Mouse (Mus musculus) testis, adult 2 months (tissue): ENCODE results near the gene Sf3b2. TPM values are rescaled to one million over a fixed set of nuclear protein-coding genes. Genes with fewer than 3 reads are reported as not detected.

ENCODE experiments used
- H3K27ac ChIP-seq: fragments of 200-500 bp; 2 replicates; pipeline ENCODE4 v1.5.1; 2012; ENCODE audit warnings: low read depth, low read length; ENCODE audit not compliant: control insufficient read depth, insufficient read depth
- H3K27me3 ChIP-seq: fragments of 200-500 bp; 2 replicates; pipeline ENCODE4 v1.6.1; 2012; ENCODE audit warnings: mild to moderate bottlenecking, low read length, moderate library complexity; ENCODE audit not compliant: control insufficient read depth, insufficient read depth
- H3K36me3 ChIP-seq: fragments of 200-500 bp; 2 replicates; pipeline ENCODE4 v1.6.1; 2012; ENCODE audit warnings: mild to moderate bottlenecking, low read length; ENCODE audit not compliant: control insufficient read depth, insufficient read depth
- H3K4me1 ChIP-seq: fragments of 200-500 bp; 2 replicates; pipeline ENCODE4 v1.6.1; 2012; ENCODE audit warnings: low read length; ENCODE audit not compliant: control insufficient read depth, insufficient read depth
- H3K4me3 ChIP-seq: fragments of 200-500 bp; 2 replicates; pipeline ENCODE4 v1.5.1; 2012; ENCODE audit warnings: low read depth, mild to moderate bottlenecking, low read length, moderate library complexity, mixed read lengths; ENCODE audit not compliant: control insufficient read depth
- CTCF ChIP-seq: fragments of 200-500 bp; IDR thresholded peaks from 2 replicates; pipeline ENCODE4 v1.5.1; 2012; ENCODE audit warnings: low read depth, mild to moderate bottlenecking, inconsistent platforms, low read length, moderate library complexity; ENCODE audit not compliant: control insufficient read depth, insufficient read depth, insufficient replicate concordance
- POLR2A ChIP-seq: fragments of 200-500 bp; IDR thresholded peaks from 2 replicates; pipeline ENCODE4 v1.6.1; 2012; ENCODE audit warnings: low read depth, mild to moderate bottlenecking, inconsistent platforms, low read length, moderate library complexity; ENCODE audit not compliant: control insufficient read depth
- polyA plus RNA-seq: library from polyadenylated mRNA; depleted of rRNA; stranded (reverse); fragments of >200 nt; gene quantifications from 2 replicates; pipeline ENCODE4 v1.2.3, GENCODE M21; 2012; rRNA removed

Sf3b2 gene
- polyA plus RNA-seq, result 92.2 and 93.4 TPM in 2 replicates

- Histone ChIP-seq H3K27ac (peak within 1 kb of the TSS; percentile 98), H3K27me3 (no peaks in the 10 kb centered on the region; the same call in none of the 2 replicates), H3K4me1 (peaks cover 17% of the 10 kb centered on the region), H3K36me3 (peaks cover 4% of the 10 kb centered on the region), H3K4me3 (peak within 1 kb of the TSS; percentile 99)
- TF ChIP-seq CTCF (peak; percentile 71; the same call in 1 of the 2 replicates), POLR2A (peak; percentile 85)
Observed at GRCm38 (mm10) chr19:5294972-5295735, at the start of gene Sf3b2. Gene Sf3b2 (minus strand): TSS chr19:5295455.

DNA sequence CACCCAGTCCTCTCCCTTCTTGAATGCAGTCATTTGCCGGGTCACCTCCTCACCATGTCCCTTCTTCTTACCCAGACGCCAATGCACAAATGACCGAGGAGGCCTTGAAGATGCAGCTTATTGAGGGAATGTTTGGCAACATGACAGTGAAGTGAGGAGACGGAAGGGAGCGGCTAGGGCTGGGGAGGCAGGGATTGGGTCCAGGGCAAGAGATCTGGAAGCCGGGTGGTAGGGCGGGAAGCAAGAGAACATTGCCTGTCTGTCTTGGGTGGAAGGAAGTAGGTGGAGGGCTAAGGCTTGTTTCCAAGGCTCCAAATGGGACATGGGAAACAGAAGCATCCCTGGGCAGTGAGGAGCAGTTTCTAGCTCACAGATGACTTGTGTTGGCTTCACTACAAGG is 46.1 kb upstream of the Sf3b2 start:
- no peaks in the 10 kb centered on the region for H3K27me3 ChIP-seq
- H3K4me3 ChIP-seq, result peak overlapping the region; percentile 55
- H3K36me3 ChIP-seq, result no peaks in the 10 kb centered on the region
- H3K4me1 ChIP-seq, result peaks cover 6% of the 10 kb centered on the region
- no peak overlapping the region for H3K27ac ChIP-seq
- no peak for TF ChIP-seq POLR2A
- TF ChIP-seq CTCF, result no peak

DNA sequence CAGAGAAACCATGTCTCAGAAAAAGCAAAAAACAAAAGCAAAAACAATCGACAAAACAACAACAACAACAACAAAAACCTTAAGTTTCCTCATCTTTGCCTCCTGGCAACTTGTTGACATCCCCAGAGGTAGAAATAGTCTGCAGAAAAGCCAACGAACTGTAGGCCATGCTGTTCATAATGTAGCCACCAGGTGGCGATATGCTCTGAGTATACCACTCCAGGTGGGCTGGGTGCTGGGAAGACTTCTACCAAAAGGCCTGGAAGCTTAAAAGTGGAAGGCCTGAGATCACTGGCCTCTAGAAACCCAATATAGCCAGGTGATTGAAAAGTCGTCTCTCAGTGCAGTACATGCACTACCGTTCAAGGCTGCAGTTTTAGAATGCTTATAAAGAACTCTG is 42.7 kb upstream of the Sf3b2 start:
- no peak overlapping the region for H3K27ac ChIP-seq
- H3K4me1 ChIP-seq, result peaks cover 6% of the 10 kb centered on the region
- no peaks in the 10 kb centered on the region for H3K36me3 ChIP-seq
- TF ChIP-seq POLR2A, result no peak
- TF ChIP-seq CTCF, result peak; percentile 71; the same call in 1 of the 2 replicates
- H3K4me3 ChIP-seq, result peak overlapping the region; percentile 78
- H3K27me3 ChIP-seq, result no peaks in the 10 kb centered on the region

- Histone ChIP-seq H3K4me3 (peak within 1 kb of the TSS; percentile 79), H3K4me1 (no peaks in the 10 kb centered on the region; the same call in 1 of the 2 replicates), H3K36me3 (no peaks in the 10 kb centered on the region), H3K27me3 (no peaks in the 10 kb centered on the region), H3K27ac (no peak within 1 kb of the TSS)
- TF ChIP-seq CTCF (no peak), POLR2A (peak; percentile 38; the same call in 1 of the 2 replicates)
Observed at GRCm38 (mm10) chr19:5335441-5335840, 40.2 kb upstream of the Sf3b2 start, which contains the start of gene Catsper1. Gene Catsper1 (plus strand): TSS chr19:5335741.

- Histone ChIP-seq H3K4me3 (peak overlapping the region; percentile 44), H3K27me3 (no peaks in the 10 kb centered on the region), H3K27ac (no peak overlapping the region), H3K36me3 (no peaks in the 10 kb centered on the region), H3K4me1 (no peaks in the 10 kb centered on the region; the same call in 1 of the 2 replicates)
- no peak for TF ChIP-seq CTCF
Observed at GRCm38 (mm10) chr19:5334741-5335140, 39.5 kb upstream of the Sf3b2 start.

- no peaks in the 10 kb centered on the region for H3K36me3 ChIP-seq
- H3K4me1 ChIP-seq, result peaks cover 6% of the 10 kb centered on the region
- no peak overlapping the region for H3K27ac ChIP-seq
- TF ChIP-seq CTCF, result no peak
- TF ChIP-seq POLR2A, result no peak
- H3K4me3 ChIP-seq, result no peak overlapping the region
- H3K27me3 ChIP-seq, result no peaks in the 10 kb centered on the region
Observed at GRCm38 (mm10) chr19:5327970-5328369, 32.7 kb upstream of the Sf3b2 start.

GRCm38 (mm10) chr19:5323801-5324200 is 28.5 kb upstream of the Sf3b2 start:
- Histone ChIP-seq H3K27me3 (no peaks in the 10 kb centered on the region), H3K4me3 (peak overlapping the region; percentile 43), H3K36me3 (no peaks in the 10 kb centered on the region), H3K27ac (no peak overlapping the region), H3K4me1 (peaks cover 6% of the 10 kb centered on the region)
- TF ChIP-seq CTCF, result no peak
- TF ChIP-seq POLR2A, result no peak
